Mouse (Mus musculus): ENCODE data around the gene Baz2b.

Gene Baz2b

GRCm38 (mm10) chr2:59958543-59958942 is 251.1 kb downstream of the Baz2b start:
- no peak for DNase-seq (ENCODE audit: low read depth)

GRCm38 (mm10) chr2:59955916-59956315 is 253.7 kb downstream of the Baz2b start:
- DNase-seq (ENCODE audit: low read depth): no peak

- no peak for DNase-seq (ENCODE audit: low read depth)
These were observed 254.8 kb downstream of the Baz2b start for GRCm38 (mm10) chr2:59954791-59955190.

GRCm38 (mm10) chr2:59952286-59953014 is 257.2 kb downstream of the Baz2b start:
- DNase-seq (ENCODE audit: low read depth): no peak

- DNase-seq (ENCODE audit: low read depth): no peak
These were observed 257.9 kb downstream of the Baz2b start for GRCm38 (mm10) chr2:59951706-59952105.

- DNase-seq (ENCODE audit: low read depth): no peak
These were observed 258.5 kb downstream of the Baz2b start for GRCm38 (mm10) chr2:59951127-59951526.

- no peak for DNase-seq (ENCODE audit: low read depth)
These were observed 273.3 kb downstream of the Baz2b start for GRCm38 (mm10) chr2:59936296-59936695.

GRCm38 (mm10) chr2:59933129-59933528 is 276.5 kb downstream of the Baz2b start:
- DNase-seq (ENCODE audit: low read depth): peak; percentile 37

GRCm38 (mm10) chr2:59932244-59932643 is 277.4 kb downstream of the Baz2b start:
- no peak for DNase-seq (ENCODE audit: low read depth)

- no peak for DNase-seq (ENCODE audit: low read depth)
These were observed 296.0 kb downstream of the Baz2b start for GRCm38 (mm10) chr2:59913610-59914009.

- DNase-seq (ENCODE audit: low read depth): no peak
These were observed 301.6 kb downstream of the Baz2b start for GRCm38 (mm10) chr2:59908048-59908447.

- no peak for DNase-seq (ENCODE audit: low read depth)
These were observed 305.6 kb downstream of the Baz2b start for GRCm38 (mm10) chr2:59904007-59904406.

GRCm38 (mm10) chr2:59898666-59899065 is 311.0 kb downstream of the Baz2b start:
- DNase-seq (ENCODE audit: low read depth): no peak

GRCm38 (mm10) chr2:59898105-59898504 is 311.5 kb downstream of the Baz2b start:
- DNase-seq (ENCODE audit: low read depth): no peak

- DNase-seq (ENCODE audit: low read depth): no peak
These were observed 312.8 kb downstream of the Baz2b start for GRCm38 (mm10) chr2:59896837-59897236.

- peak; percentile 32 for DNase-seq (ENCODE audit: low read depth)
These were observed 313.2 kb downstream of the Baz2b start for GRCm38 (mm10) chr2:59896400-59896799.

GRCm38 (mm10) chr2:59889699-59890098 is 319.9 kb downstream of the Baz2b start:
- DNase-seq (ENCODE audit: low read depth): no peak

- no peak for DNase-seq (ENCODE audit: low read depth)
These were observed 326.8 kb downstream of the Baz2b start for GRCm38 (mm10) chr2:59882742-59883281.

GRCm38 (mm10) chr2:59881831-59882741 is 327.6 kb downstream of the Baz2b start, which contains the start of gene Wdsub1:
TSS of gene Wdsub1 (minus strand) at chr2:59882591.
- DNase-seq (ENCODE audit: low read depth): peak; percentile 97

GRCm38 (mm10) chr2:59881404-59881803 is 328.2 kb downstream of the Baz2b start:
- peak; percentile 73 for DNase-seq (ENCODE audit: low read depth)

- DNase-seq (ENCODE audit: low read depth): no peak
These were observed 331.4 kb downstream of the Baz2b start for GRCm38 (mm10) chr2:59878221-59878620.

GRCm38 (mm10) chr2:59877335-59877734 is 332.3 kb downstream of the Baz2b start:
- DNase-seq (ENCODE audit: low read depth): peak; percentile 10

GRCm38 (mm10) chr2:59876482-59876881 is 333.2 kb downstream of the Baz2b start:
- DNase-seq (ENCODE audit: low read depth): no peak
